Comparison of ENCODE assay signal across 8 mouse cellular contexts in genomic region chr9:44320799-44321133, GRCm38 (mm10). TPM values are rescaled to one million over a fixed set of nuclear protein-coding genes. Genes with fewer than 3 reads are reported as not detected.
DNase-seq lines count a peak whose midpoint lies in the region; ATAC-seq lines count a peak whose summit lies in the region.

No protein-coding gene starts in this region.

- peak overlapping the region; percentile 59 for H3K9ac ChIP-seq in hindbrain, embryonic 16.5 days (ENCODE audit: low read depth, low read length)
- peak overlapping the region; percentile 97 for H3K9ac ChIP-seq in midbrain, embryonic 16.5 days (ENCODE audit: low read depth, low read length)

- H3K9me3 ChIP-seq in embryonic facial prominence, embryonic 10.5 days: no peaks in the 10 kb centered on the region
- H3K9me3 ChIP-seq in hindbrain, embryonic 16.5 days (ENCODE audit: control insufficient read depth, low read length): no peaks in the 10 kb centered on the region
- no peaks in the 10 kb centered on the region for H3K9me3 ChIP-seq in midbrain, embryonic 16.5 days (replicated peaks; ENCODE audit: control insufficient read depth, low read length, poor library complexity, severe bottlenecking)

- intact Hi-C loops in gastrocnemius, postnatal 36 days (cut with DNase I): loop anchor here (2.0 kb wide), 1 partner anchor 16 kb away; the partner anchor contains the start of gene Hinfp

- H3K27ac ChIP-seq in embryonic facial prominence, embryonic 10.5 days (replicated peaks): peak overlapping the region; percentile 77
- peak overlapping the region; percentile 70 for H3K27ac ChIP-seq in hindbrain, embryonic 16.5 days (ENCODE audit: low read depth, low read length)
- H3K27ac ChIP-seq in midbrain, embryonic 16.5 days (ENCODE audit: low read length): peak overlapping the region; percentile 79

- peaks cover 36% of the 10 kb centered on the region for H3K4me1 ChIP-seq in embryonic facial prominence, embryonic 10.5 days
- H3K4me1 ChIP-seq in hindbrain, embryonic 16.5 days (ENCODE audit: control insufficient read depth, insufficient read depth, low read depth, low read length): peaks cover 26% of the 10 kb centered on the region
- peaks cover 30% of the 10 kb centered on the region for H3K4me1 ChIP-seq in midbrain, embryonic 16.5 days (ENCODE audit: control insufficient read depth, insufficient read depth, low read length)

- WGBS in embryonic facial prominence, embryonic 10.5 days: 27% methylated on average over 6 of the region's 6 CpGs
- 18% methylated on average over 6 of the region's 6 CpGs for WGBS in hindbrain, embryonic 16.5 days
- 15% methylated on average over 6 of the region's 6 CpGs for WGBS in midbrain, embryonic 16.5 days

- peaks cover 10% of the 10 kb centered on the region for H3K27me3 ChIP-seq in embryonic facial prominence, embryonic 10.5 days (replicated peaks; ENCODE audit: low read depth, poor library complexity, severe bottlenecking)
- H3K27me3 ChIP-seq in hindbrain, embryonic 16.5 days (replicated peaks; ENCODE audit: control insufficient read depth, insufficient read depth, low read length): no peaks in the 10 kb centered on the region
- no peaks in the 10 kb centered on the region for H3K27me3 ChIP-seq in midbrain, embryonic 16.5 days (ENCODE audit: control insufficient read depth, insufficient read depth, low read depth, low read length)

- H3K4me3 ChIP-seq in embryonic facial prominence, embryonic 10.5 days: peak overlapping the region; percentile 86
- peak overlapping the region; percentile 98 for H3K4me3 ChIP-seq in hindbrain, embryonic 16.5 days (ENCODE audit: low read length)
- H3K4me3 ChIP-seq in midbrain, embryonic 16.5 days (ENCODE audit: low read depth, low read length): peak overlapping the region; percentile 97

- peaks cover 14% of the 10 kb centered on the region for H3K36me3 ChIP-seq in embryonic facial prominence, embryonic 10.5 days (replicated peaks)
- peaks cover 2% of the 10 kb centered on the region; the same call in 1 of the 2 replicates for H3K36me3 ChIP-seq in hindbrain, embryonic 16.5 days (ENCODE audit: control insufficient read depth, insufficient read depth, low read length)
- no peaks in the 10 kb centered on the region; the same call in 1 of the 2 replicates for H3K36me3 ChIP-seq in midbrain, embryonic 16.5 days (ENCODE audit: control insufficient read depth, insufficient read depth, low read length)

- DNase-seq in left cerebral cortex, adult 11 months (ENCODE audit: low spot score): peak; percentile 65
- DNase-seq in left cerebral cortex, adult 18-20 months (ENCODE audit: low spot score in 2 of 2): no peak
- DNase-seq in embryonic facial prominence, embryonic 10.5 days (ENCODE audit: low spot score): no peak
- DNase-seq in gastrocnemius, postnatal 36 days: no peak
- no peak for DNase-seq in gastrocnemius, postnatal 25 days
- DNase-seq in urinary bladder, postnatal 14 days (ENCODE audit: low spot score): no peak

- ATAC-seq in hindbrain, embryonic 16.5 days: 0 out of 2 replicates have a peak, but pooled peaks have one; percentile 6
- no peak for ATAC-seq in midbrain, embryonic 16.5 days

- H3K4me2 ChIP-seq in hindbrain, embryonic 16.5 days (ENCODE audit: low read length): peak overlapping the region; percentile 90
- H3K4me2 ChIP-seq in midbrain, embryonic 16.5 days (ENCODE audit: low read length): peak overlapping the region; percentile 91

RNA-seq across cellular contexts. Expression of gene C2cd2l, which starts 0.7 kb away (rescaled TPM):
- 100 to 1,000 TPM; 188 to 207 TPM for total RNA-seq in left cerebral cortex, adult 18-20 months (2021)
- polyA plus RNA-seq in embryonic facial prominence, embryonic 10.5 days (2016; fragmentation: Nextera tagmentation; extraction: Ambion mirVana): 6.8 and 7.8 TPM in 2 replicates
- 23.1 and 27.1 TPM in 2 replicates for polyA plus RNA-seq in hindbrain, embryonic 16.5 days (2015; fragmentation: Nextera tagmentation; extraction: Ambion mirVana)
- polyA plus RNA-seq in midbrain, embryonic 16.5 days (2015; fragmentation: Nextera tagmentation; extraction: Ambion mirVana): 22.3 and 24.8 TPM in 2 replicates
- 10 to 100 TPM; 12.8 to 14.2 TPM for total RNA-seq in gastrocnemius, postnatal 36 days (2021)
- total RNA-seq in gastrocnemius, postnatal 25 days (2021): 10 to 100 TPM; 12.0 to 12.2 TPM

RNA-seq across cellular contexts. Expression of gene Dpagt1, which starts 5.1 kb away (rescaled TPM):
- 10 to 100 TPM; 13.4 to 16.3 TPM for total RNA-seq in left cerebral cortex, adult 18-20 months (2021)
- polyA plus RNA-seq in embryonic facial prominence, embryonic 10.5 days (2016; fragmentation: Nextera tagmentation; extraction: Ambion mirVana): 53.8 and 53.9 TPM in 2 replicates
- polyA plus RNA-seq in hindbrain, embryonic 16.5 days (2015; fragmentation: Nextera tagmentation; extraction: Ambion mirVana): 32.5 and 42.6 TPM in 2 replicates
- polyA plus RNA-seq in midbrain, embryonic 16.5 days (2015; fragmentation: Nextera tagmentation; extraction: Ambion mirVana): 36.1 and 39.6 TPM in 2 replicates
- total RNA-seq in gastrocnemius, postnatal 36 days (2021): 10 to 100 TPM; 11.9 to 12.7 TPM
- total RNA-seq in gastrocnemius, postnatal 25 days (2021): 10 to 100 TPM; 11.0 to 11.2 TPM

RNA-seq across cellular contexts. Expression of gene H2afx, which starts 13.7 kb away (rescaled TPM):
- total RNA-seq in left cerebral cortex, adult 18-20 months (2021): 10 to 100 TPM; 51.3 to 54.1 TPM
- 601 and 615 TPM in 2 replicates for polyA plus RNA-seq in embryonic facial prominence, embryonic 10.5 days (2016; fragmentation: Nextera tagmentation; extraction: Ambion mirVana)
- 106 and 143 TPM in 2 replicates for polyA plus RNA-seq in hindbrain, embryonic 16.5 days (2015; fragmentation: Nextera tagmentation; extraction: Ambion mirVana)
- 112 and 124 TPM in 2 replicates for polyA plus RNA-seq in midbrain, embryonic 16.5 days (2015; fragmentation: Nextera tagmentation; extraction: Ambion mirVana)
- 10 to 100 TPM in 1 of 2 experiments, 1 to 10 TPM in 1; 10.0 to 12.9 TPM for total RNA-seq in gastrocnemius, postnatal 36 days (2021)
- total RNA-seq in gastrocnemius, postnatal 25 days (2021): 10 to 100 TPM; 10.8 to 12.8 TPM

RNA-seq across cellular contexts. Expression of gene Hinfp, which starts 15.3 kb away (rescaled TPM):
- total RNA-seq in left cerebral cortex, adult 18-20 months (2021): 10 to 100 TPM; 29.1 to 36.1 TPM
- polyA plus RNA-seq in embryonic facial prominence, embryonic 10.5 days (2016; fragmentation: Nextera tagmentation; extraction: Ambion mirVana): 29.6 and 31.4 TPM in 2 replicates
- 22.3 and 26.6 TPM in 2 replicates for polyA plus RNA-seq in hindbrain, embryonic 16.5 days (2015; fragmentation: Nextera tagmentation; extraction: Ambion mirVana)
- 28.7 and 30.0 TPM in 2 replicates for polyA plus RNA-seq in midbrain, embryonic 16.5 days (2015; fragmentation: Nextera tagmentation; extraction: Ambion mirVana)
- total RNA-seq in gastrocnemius, postnatal 36 days (2021): 1 to 10 TPM; 4.9 to 6.0 TPM
- 1 to 10 TPM; 5.6 to 6.0 TPM for total RNA-seq in gastrocnemius, postnatal 25 days (2021)

RNA-seq across cellular contexts. Expression of gene Hmbs, which starts 23.3 kb away (rescaled TPM):
- total RNA-seq in left cerebral cortex, adult 18-20 months (2021): 10 to 100 TPM; 18.1 to 19.7 TPM
- polyA plus RNA-seq in embryonic facial prominence, embryonic 10.5 days (2016; fragmentation: Nextera tagmentation; extraction: Ambion mirVana): 167 and 175 TPM in 2 replicates
- polyA plus RNA-seq in hindbrain, embryonic 16.5 days (2015; fragmentation: Nextera tagmentation; extraction: Ambion mirVana): 64.0 and 67.4 TPM in 2 replicates
- 54.7 and 56.2 TPM in 2 replicates for polyA plus RNA-seq in midbrain, embryonic 16.5 days (2015; fragmentation: Nextera tagmentation; extraction: Ambion mirVana)
- total RNA-seq in gastrocnemius, postnatal 36 days (2021): 10 to 100 TPM; 19.7 to 21.2 TPM
- 10 to 100 TPM; 20.3 to 24.3 TPM for total RNA-seq in gastrocnemius, postnatal 25 days (2021)

Comparison
In these comparisons a context has a peak if more than half of its experiments do, and no peak if none do; other contexts are left out.
1. RNA of gene C2cd2l, which starts 0.7 kb away (total RNA-seq): 188 to 207 TPM in left cerebral cortex, adult 18-20 months; 12.8 to 14.2 TPM in gastrocnemius, postnatal 36 days and 12.0 to 12.2 TPM in gastrocnemius, postnatal 25 days; every median in the first group is over 10 times any median in the second.
2. Peak in every context shown above with its lines, with median percentiles within 50 percentile points of each other: H3K27ac ChIP-seq and H3K4me3 ChIP-seq.